Mouse (Mus musculus): ENCODE measurements at regions not wholly inside any gene's neighbourhood (a gene's known extent, or its start where the extent isn't known, plus 50 kb on each side); places are given as distances from the start of the nearest gene placed in this dataset.

- DNase-seq (ENCODE audit: low spot score) (no peak), ATAC-seq (replicated peaks; ENCODE audit: low FRiP score) (no peak)
- no peaks in the 10 kb centered on the region for H3K27me3 ChIP-seq (replicated peaks; ENCODE audit: control insufficient read depth, insufficient read depth, low read length)
- H3K27ac ChIP-seq (ENCODE audit: low read depth, low read length) = no peak overlapping the region
- H3K4me1 ChIP-seq (replicated peaks; ENCODE audit: control insufficient read depth, insufficient read depth, low read length) = no peaks in the 10 kb centered on the region
- 73% methylated on average over 1 of the region's 1 CpGs for WGBS
- H3K4me3 ChIP-seq (ENCODE audit: low read depth, low read length) = no peak overlapping the region
- no peaks in the 10 kb centered on the region for H3K9me3 ChIP-seq (ENCODE audit: control insufficient read depth, low read length)
- no peaks in the 10 kb centered on the region for H3K36me3 ChIP-seq (ENCODE audit: control insufficient read depth, insufficient read depth, low read length)
- no peak overlapping the region for H3K4me2 ChIP-seq
- H3K9ac ChIP-seq (ENCODE audit: low read depth, low read length) = no peak overlapping the region
Measured at GRCm38 (mm10) chr14:98937933-98938332, 56.2 kb downstream of the Rpl36a-ps1 start.

GRCm38 (mm10) chr14:98937373-98937772 lies 56.7 kb downstream of the Rpl36a-ps1 start:
- Histone ChIP-seq H3K27me3 (replicated peaks; ENCODE audit: control insufficient read depth, insufficient read depth, low read length) (no peaks in the 10 kb centered on the region), H3K27ac (ENCODE audit: low read depth, low read length) (no peak overlapping the region), H3K9ac (ENCODE audit: low read depth, low read length) (no peak overlapping the region), H3K4me2 (no peak overlapping the region), H3K36me3 (ENCODE audit: control insufficient read depth, insufficient read depth, low read length) (no peaks in the 10 kb centered on the region), H3K9me3 (ENCODE audit: control insufficient read depth, low read length) (no peaks in the 10 kb centered on the region), H3K4me1 (replicated peaks; ENCODE audit: control insufficient read depth, insufficient read depth, low read length) (no peaks in the 10 kb centered on the region), H3K4me3 (ENCODE audit: low read depth, low read length) (no peak overlapping the region)
- 79% methylated on average over 2 of the region's 2 CpGs for WGBS
- no peak for ATAC-seq (replicated peaks; ENCODE audit: low FRiP score)
- no peak for DNase-seq (ENCODE audit: low spot score)

DNA sequence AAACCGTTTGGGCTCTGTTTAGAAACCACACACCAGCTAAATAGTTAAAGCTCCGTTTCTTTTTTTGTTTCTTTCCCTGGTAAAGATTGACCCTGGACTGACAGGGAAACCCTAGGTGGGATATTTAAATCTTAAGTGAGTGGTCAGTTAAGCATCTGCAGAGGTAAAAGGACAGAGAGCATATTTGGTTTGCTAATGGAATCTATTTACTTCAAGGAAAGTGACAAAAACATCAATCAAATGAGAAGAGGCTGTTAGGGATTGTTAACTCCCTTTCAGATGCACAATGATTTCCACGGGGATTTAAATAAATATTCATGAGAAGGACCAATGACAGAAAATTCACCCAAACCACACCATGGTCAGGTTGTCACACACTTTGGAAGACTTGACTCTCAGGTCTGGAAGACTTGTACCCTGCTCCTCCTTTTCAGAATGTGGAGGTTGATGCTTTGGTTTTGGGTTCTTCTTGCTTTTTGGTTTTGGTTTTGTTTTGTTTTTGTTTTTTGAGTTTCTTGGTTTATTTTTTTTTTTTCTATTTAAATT lies 60.7 kb downstream of the Rpl36a-ps1 start:
- Histone ChIP-seq H3K4me1 (replicated peaks; ENCODE audit: control insufficient read depth, insufficient read depth, low read length) (no peaks in the 10 kb centered on the region), H3K27me3 (replicated peaks; ENCODE audit: control insufficient read depth, insufficient read depth, low read length) (no peaks in the 10 kb centered on the region), H3K9ac (ENCODE audit: low read depth, low read length) (no peak overlapping the region), H3K9me3 (ENCODE audit: control insufficient read depth, low read length) (no peaks in the 10 kb centered on the region), H3K36me3 (ENCODE audit: control insufficient read depth, insufficient read depth, low read length) (no peaks in the 10 kb centered on the region), H3K4me2 (no peak overlapping the region), H3K27ac (ENCODE audit: low read depth, low read length) (no peak overlapping the region), H3K4me3 (ENCODE audit: low read depth, low read length) (no peak overlapping the region)
- WGBS = 25% methylated on average over 3 of the region's 3 CpGs
- no peak for DNase-seq (ENCODE audit: low spot score)
- ATAC-seq (replicated peaks; ENCODE audit: low FRiP score) = no peak

DNA sequence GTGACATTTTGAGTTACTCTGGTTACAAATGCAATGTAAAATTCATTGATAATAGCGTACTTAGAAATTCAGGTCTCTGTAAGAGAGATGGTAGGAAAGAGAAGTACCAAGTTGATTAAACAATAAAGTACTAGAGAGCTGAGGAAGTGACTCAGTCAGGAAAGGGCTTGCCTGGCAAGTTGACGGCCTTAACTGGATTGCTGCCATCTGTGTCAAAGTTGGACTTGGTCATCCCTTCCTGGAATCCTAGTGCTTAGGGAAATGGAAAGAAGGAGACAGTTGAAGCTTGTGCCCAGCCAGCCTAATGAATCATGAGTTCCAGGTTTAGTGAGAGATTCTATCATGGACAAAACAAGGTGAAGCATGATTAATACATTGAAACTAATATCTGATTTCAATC lies 64.8 kb downstream of the Rpl36a-ps1 start:
- H3K27me3 ChIP-seq (replicated peaks; ENCODE audit: control insufficient read depth, insufficient read depth, low read length) = no peaks in the 10 kb centered on the region
- no peak overlapping the region for H3K9ac ChIP-seq (ENCODE audit: low read depth, low read length)
- H3K36me3 ChIP-seq (ENCODE audit: control insufficient read depth, insufficient read depth, low read length) = no peaks in the 10 kb centered on the region
- no peak for ATAC-seq (replicated peaks; ENCODE audit: low FRiP score)
- no peak for DNase-seq (ENCODE audit: low spot score)
- H3K4me1 ChIP-seq (replicated peaks; ENCODE audit: control insufficient read depth, insufficient read depth, low read length) = no peaks in the 10 kb centered on the region
- WGBS = 62% methylated on average over 2 of the region's 2 CpGs
- H3K4me3 ChIP-seq (ENCODE audit: low read depth, low read length) = no peak overlapping the region
- no peak overlapping the region for H3K27ac ChIP-seq (ENCODE audit: low read depth, low read length)
- H3K4me2 ChIP-seq = no peak overlapping the region
- H3K9me3 ChIP-seq (ENCODE audit: control insufficient read depth, low read length) = no peaks in the 10 kb centered on the region

- no peak overlapping the region for H3K4me3 ChIP-seq (ENCODE audit: low read depth, low read length)
- no peak for DNase-seq (ENCODE audit: low spot score)
Measured at GRCm38 (mm10) chr14:98908234-98908633, 85.9 kb downstream of the Rpl36a-ps1 start.

GRCm38 (mm10) chr14:98898876-98899275 lies 95.2 kb downstream of the Rpl36a-ps1 start:
- Histone ChIP-seq H3K9me3 (ENCODE audit: control insufficient read depth, low read length) (no peaks in the 10 kb centered on the region), H3K27me3 (replicated peaks; ENCODE audit: control insufficient read depth, insufficient read depth, low read length) (no peaks in the 10 kb centered on the region), H3K36me3 (ENCODE audit: control insufficient read depth, insufficient read depth, low read length) (no peaks in the 10 kb centered on the region), H3K4me3 (ENCODE audit: low read depth, low read length) (no peak overlapping the region), H3K4me2 (no peak overlapping the region), H3K4me1 (replicated peaks; ENCODE audit: control insufficient read depth, insufficient read depth, low read length) (no peaks in the 10 kb centered on the region), H3K27ac (ENCODE audit: low read depth, low read length) (no peak overlapping the region), H3K9ac (ENCODE audit: low read depth, low read length) (no peak overlapping the region)
- 77% methylated on average over 4 of the region's 4 CpGs for WGBS
- DNase-seq (ENCODE audit: low spot score) = no peak
- no peak for ATAC-seq (replicated peaks; ENCODE audit: low FRiP score)

More at GRCm38 (mm10) chr14:98908234-98908633, 85.9 kb downstream of the Rpl36a-ps1 start:
- 83% methylated on average over 5 of the region's 5 CpGs for WGBS
- ATAC-seq (replicated peaks; ENCODE audit: low FRiP score) = no peak
- H3K4me2 ChIP-seq = no peak overlapping the region
- H3K27me3 ChIP-seq (replicated peaks; ENCODE audit: control insufficient read depth, insufficient read depth, low read length) = no peaks in the 10 kb centered on the region
- H3K9me3 ChIP-seq (ENCODE audit: control insufficient read depth, low read length) = no peaks in the 10 kb centered on the region
- H3K36me3 ChIP-seq (ENCODE audit: control insufficient read depth, insufficient read depth, low read length) = no peaks in the 10 kb centered on the region
- no peak overlapping the region for H3K27ac ChIP-seq (ENCODE audit: low read depth, low read length)
- no peak overlapping the region for H3K9ac ChIP-seq (ENCODE audit: low read depth, low read length)
- H3K4me1 ChIP-seq (replicated peaks; ENCODE audit: control insufficient read depth, insufficient read depth, low read length) = no peaks in the 10 kb centered on the region

DNA sequence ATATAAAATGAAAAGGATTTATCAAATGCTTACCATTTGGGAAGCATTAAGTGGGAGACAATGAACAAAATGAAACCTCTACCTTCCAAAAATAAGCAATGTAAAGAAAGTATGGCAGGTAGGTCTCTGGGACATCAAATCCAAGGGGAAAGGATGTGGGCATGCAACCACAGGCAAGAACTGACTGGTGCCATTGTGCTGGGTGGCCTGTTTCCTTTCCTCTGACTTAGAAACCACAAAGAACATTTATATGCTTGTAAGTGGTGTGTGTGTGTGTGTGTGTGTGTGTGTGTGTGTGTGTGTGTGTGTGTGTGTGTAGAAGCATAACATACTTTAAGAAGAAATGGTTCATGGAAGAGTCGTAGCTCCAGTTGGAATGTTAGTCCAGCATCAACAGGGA lies 96.7 kb downstream of the Rpl36a-ps1 start:
- DNase-seq (ENCODE audit: low spot score) (no peak), ATAC-seq (replicated peaks; ENCODE audit: low FRiP score) (no peak)
- H3K9ac ChIP-seq (ENCODE audit: low read depth, low read length) = no peak overlapping the region
- no peak overlapping the region for H3K4me2 ChIP-seq
- 70% methylated on average over 1 of the region's 1 CpGs for WGBS
- no peak overlapping the region for H3K27ac ChIP-seq (ENCODE audit: low read depth, low read length)
- no peaks in the 10 kb centered on the region for H3K27me3 ChIP-seq (replicated peaks; ENCODE audit: control insufficient read depth, insufficient read depth, low read length)
- H3K4me3 ChIP-seq (ENCODE audit: low read depth, low read length) = no peak overlapping the region
- no peaks in the 10 kb centered on the region for H3K9me3 ChIP-seq (ENCODE audit: control insufficient read depth, low read length)
- no peaks in the 10 kb centered on the region for H3K36me3 ChIP-seq (ENCODE audit: control insufficient read depth, insufficient read depth, low read length)
- no peaks in the 10 kb centered on the region for H3K4me1 ChIP-seq (replicated peaks; ENCODE audit: control insufficient read depth, insufficient read depth, low read length)

DNA sequence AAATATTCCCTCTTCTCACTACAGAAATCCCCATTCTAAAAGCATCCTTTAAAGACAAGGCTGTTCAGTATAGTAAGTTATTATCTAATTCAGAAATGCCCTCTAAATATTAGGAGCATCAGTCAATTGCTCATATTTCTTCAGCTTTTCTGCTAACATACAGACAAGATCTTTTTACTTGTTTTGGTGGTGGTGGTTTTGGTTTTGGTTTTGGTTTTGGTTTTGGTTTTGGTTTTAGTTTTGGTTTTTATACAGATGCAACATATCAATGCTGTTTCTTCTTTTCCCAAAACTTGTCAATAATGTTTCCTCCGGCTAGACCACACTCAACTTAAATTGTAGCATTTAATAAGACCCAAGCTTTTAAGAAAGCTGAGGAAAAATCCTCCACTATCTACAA lies 98.2 kb downstream of the Rpl36a-ps1 start:
- Histone ChIP-seq H3K27ac (ENCODE audit: low read depth, low read length) (no peak overlapping the region), H3K9ac (ENCODE audit: low read depth, low read length) (no peak overlapping the region), H3K4me2 (no peak overlapping the region), H3K4me1 (replicated peaks; ENCODE audit: control insufficient read depth, insufficient read depth, low read length) (no peaks in the 10 kb centered on the region), H3K36me3 (ENCODE audit: control insufficient read depth, insufficient read depth, low read length) (no peaks in the 10 kb centered on the region), H3K4me3 (ENCODE audit: low read depth, low read length) (no peak overlapping the region), H3K9me3 (ENCODE audit: control insufficient read depth, low read length) (no peaks in the 10 kb centered on the region), H3K27me3 (replicated peaks; ENCODE audit: control insufficient read depth, insufficient read depth, low read length) (no peaks in the 10 kb centered on the region)
- DNase-seq (ENCODE audit: low spot score) (no peak), ATAC-seq (replicated peaks; ENCODE audit: low FRiP score) (no peak)
- WGBS = 81% methylated on average over 1 of the region's 1 CpGs

DNA sequence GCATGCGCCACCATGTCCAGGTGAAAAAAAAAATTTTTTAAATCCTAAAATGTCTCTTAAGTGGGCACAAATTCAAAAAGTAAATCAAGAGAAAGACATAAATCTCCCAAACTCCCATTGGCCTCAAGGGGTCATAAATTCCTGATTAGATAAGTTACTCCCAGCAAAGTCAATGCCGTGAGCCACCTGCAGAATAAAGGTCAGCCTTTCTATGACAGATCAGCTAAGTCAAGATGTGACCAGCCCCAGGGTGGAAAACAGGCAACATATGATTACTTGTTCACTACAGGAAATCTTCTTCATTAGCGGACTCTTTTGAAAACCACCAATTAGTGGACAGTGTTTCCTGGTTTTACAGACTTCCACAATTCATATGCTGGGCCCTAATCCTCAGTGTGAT lies 101.4 kb downstream of the Rpl36a-ps1 start:
- no peaks in the 10 kb centered on the region for H3K4me1 ChIP-seq (replicated peaks; ENCODE audit: control insufficient read depth, insufficient read depth, low read length)
- no peaks in the 10 kb centered on the region for H3K27me3 ChIP-seq (replicated peaks; ENCODE audit: control insufficient read depth, insufficient read depth, low read length)
- H3K27ac ChIP-seq (ENCODE audit: low read depth, low read length) = no peak overlapping the region
- H3K36me3 ChIP-seq (ENCODE audit: control insufficient read depth, insufficient read depth, low read length) = no peaks in the 10 kb centered on the region
- H3K4me3 ChIP-seq (ENCODE audit: low read depth, low read length) = no peak overlapping the region
- DNase-seq (ENCODE audit: low spot score) = no peak
- ATAC-seq (replicated peaks; ENCODE audit: low FRiP score) = no peak
- 76% methylated on average over 3 of the region's 3 CpGs for WGBS
- no peak overlapping the region for H3K4me2 ChIP-seq
- H3K9ac ChIP-seq (ENCODE audit: low read depth, low read length) = no peak overlapping the region
- no peaks in the 10 kb centered on the region for H3K9me3 ChIP-seq (ENCODE audit: control insufficient read depth, low read length)

Data from liver, embryonic 11.5 days (tissue).